In genomic region chr13:112037731-112038380, GRCm38 (mm10) we compare ENCODE assay signal across 21 mouse cellular contexts.
DNase-seq lines count a peak whose midpoint lies in the region; ATAC-seq and TF ChIP-seq lines count a peak whose summit lies in the region.
"Had no signal": no experiment of that assay in that cellular context is flagged by ENCODE, and none has a peak within 500 bp of the region (broad histone marks: within the 10 kb centered on the region; RNA-seq: fewer than 3 reads in every experiment).

No protein-coding gene starts in this region.

- no peak overlapping the region for H3K27ac ChIP-seq in heart, embryonic 10.5 days
- no peak overlapping the region for H3K27ac ChIP-seq in kidney, postnatal 0 days
- H3K27ac ChIP-seq in lung, embryonic 15.5 days, result peak overlapping the region; percentile 10; the same call in 1 of the 2 replicates
- H3K27ac ChIP-seq: embryonic facial prominence, embryonic 12.5 days; forebrain, embryonic 15.5 days; heart, adult 2 months; heart, embryonic 13.5 days; hindbrain, embryonic 12.5 days had no signal

- H3K27me3 ChIP-seq in heart, embryonic 10.5 days (ENCODE audit: insufficient read depth, poor library complexity, severe bottlenecking), result no peaks in the 10 kb centered on the region
- no peaks in the 10 kb centered on the region for H3K27me3 ChIP-seq in kidney, postnatal 0 days (ENCODE audit: insufficient read depth, low read length)
- H3K27me3 ChIP-seq in lung, embryonic 15.5 days, result no peaks in the 10 kb centered on the region
- H3K27me3 ChIP-seq: embryonic facial prominence, embryonic 12.5 days; forebrain, embryonic 15.5 days; heart, embryonic 13.5 days; hindbrain, embryonic 12.5 days; Patski had no signal

- H3K4me2 ChIP-seq in kidney, postnatal 0 days (ENCODE audit: low read length), result no peak overlapping the region
- H3K4me2 ChIP-seq in lung, embryonic 15.5 days, result no peak overlapping the region
- H3K4me2 ChIP-seq: embryonic facial prominence, embryonic 12.5 days; forebrain, embryonic 15.5 days; heart, embryonic 13.5 days; hindbrain, embryonic 12.5 days had no signal

- ATAC-seq in kidney, postnatal 0 days (replicated peaks; ENCODE audit: low FRiP score, low read depth), result no peak
- peak; percentile 59; the same call in 1 of the 2 replicates for ATAC-seq in lung, embryonic 15.5 days (ENCODE audit: borderline replicate concordance, extremely low read depth, low FRiP score, low TSS enrichment)
- ATAC-seq: activated CD4-positive, CD25-positive, alpha-beta regulatory T cell, adult 4 months; forebrain, embryonic 15.5 days; Patski had no signal

- H3K4me3 ChIP-seq in heart, embryonic 10.5 days, result no peak overlapping the region
- H3K4me3 ChIP-seq in kidney, postnatal 0 days (replicated peaks; ENCODE audit: low read depth, low read length), result no peak overlapping the region
- no peak overlapping the region for H3K4me3 ChIP-seq in lung, embryonic 15.5 days
- H3K4me3 ChIP-seq: embryonic facial prominence, embryonic 12.5 days; forebrain, embryonic 15.5 days; heart, adult 2 months; heart, embryonic 13.5 days; hindbrain, embryonic 12.5 days had no signal

- H3K9me3 ChIP-seq in heart, embryonic 10.5 days, result no peaks in the 10 kb centered on the region
- no peaks in the 10 kb centered on the region for H3K9me3 ChIP-seq in kidney, postnatal 0 days (replicated peaks; ENCODE audit: low read length)
- H3K9me3 ChIP-seq in lung, embryonic 15.5 days, result no peaks in the 10 kb centered on the region
- H3K9me3 ChIP-seq: embryonic facial prominence, embryonic 12.5 days; forebrain, embryonic 15.5 days; heart, embryonic 13.5 days; hindbrain, embryonic 12.5 days had no signal

- no peaks in the 10 kb centered on the region for H3K4me1 ChIP-seq in heart, embryonic 10.5 days
- peaks cover 7% of the 10 kb centered on the region; the same call in 1 of the 2 replicates for H3K4me1 ChIP-seq in kidney, postnatal 0 days (replicated peaks; ENCODE audit: insufficient read depth, low read length)
- peaks cover 15% of the 10 kb centered on the region for H3K4me1 ChIP-seq in lung, embryonic 15.5 days
- H3K4me1 ChIP-seq: embryonic facial prominence, embryonic 12.5 days; forebrain, embryonic 15.5 days; heart, embryonic 13.5 days; hindbrain, embryonic 12.5 days had no signal

- 77% methylated on average over 8 of the region's 8 CpGs for WGBS in heart, embryonic 10.5 days
- 49% methylated on average over 8 of the region's 8 CpGs for WGBS in kidney, postnatal 0 days
- 44% methylated on average over 8 of the region's 8 CpGs for WGBS in lung, embryonic 15.5 days

- no peak for TF ChIP-seq CTCF in kidney, postnatal 0 days (IDR thresholded peaks at IDR 0.05; ENCODE audit: low read depth)

- H3K36me3 ChIP-seq in heart, embryonic 10.5 days, result no peaks in the 10 kb centered on the region
- no peaks in the 10 kb centered on the region for H3K36me3 ChIP-seq in kidney, postnatal 0 days (ENCODE audit: insufficient read depth, low read length)
- no peaks in the 10 kb centered on the region for H3K36me3 ChIP-seq in lung, embryonic 15.5 days
- H3K36me3 ChIP-seq: embryonic facial prominence, embryonic 12.5 days; forebrain, embryonic 15.5 days; heart, embryonic 13.5 days; hindbrain, embryonic 12.5 days had no signal

- H3K9ac ChIP-seq in kidney, postnatal 0 days (ENCODE audit: low read depth, low read length), result no peak overlapping the region
- no peak overlapping the region for H3K9ac ChIP-seq in lung, embryonic 15.5 days
- H3K9ac ChIP-seq: embryonic facial prominence, embryonic 12.5 days; forebrain, embryonic 15.5 days; heart, embryonic 13.5 days; hindbrain, embryonic 12.5 days had no signal

- peak; percentile 51 for DNase-seq in heart, embryonic 10.5 days (ENCODE audit: low spot score)
- DNase-seq in heart, adult 9 months (ENCODE audit: low spot score in 2 of 2), result no peak
- DNase-seq in kidney, postnatal 0 days (ENCODE audit: low spot score), result peak; percentile 76
- DNase-seq in kidney, postnatal 10 days, result no peak
- no peak for DNase-seq in lung, postnatal 4 days
- peak; percentile 14 for DNase-seq in Muller cell, postnatal 12 days (ENCODE audit: inconsistent ontology term)
- no peak for DNase-seq in layer of hippocampus, postnatal 10 days (ENCODE audit: low spot score in 2 of 2)
- DNase-seq: adrenal gland, postnatal 14 days; cerebellum, adult 11-12 months; cerebellum, adult 9-10 months; cerebellum, postnatal 25 days; gastrocnemius, postnatal 36 days; heart, adult 2 months; heart, postnatal 4 days had no signal

Comparison
In these comparisons a context has a peak if more than half of its experiments do, and no peak if none do; other contexts are left out.
1. DNase-seq: peak in heart, embryonic 10.5 days (single experiment), kidney, postnatal 0 days (single experiment) and Muller cell, postnatal 12 days (single experiment); none in heart, adult 9 months (0 of 2), kidney, postnatal 10 days (single experiment), lung, postnatal 4 days (0 of 2) and layer of hippocampus, postnatal 10 days (0 of 2).